ENCODE assay signal across 21 mouse cellular contexts in the genomic region with DNA sequence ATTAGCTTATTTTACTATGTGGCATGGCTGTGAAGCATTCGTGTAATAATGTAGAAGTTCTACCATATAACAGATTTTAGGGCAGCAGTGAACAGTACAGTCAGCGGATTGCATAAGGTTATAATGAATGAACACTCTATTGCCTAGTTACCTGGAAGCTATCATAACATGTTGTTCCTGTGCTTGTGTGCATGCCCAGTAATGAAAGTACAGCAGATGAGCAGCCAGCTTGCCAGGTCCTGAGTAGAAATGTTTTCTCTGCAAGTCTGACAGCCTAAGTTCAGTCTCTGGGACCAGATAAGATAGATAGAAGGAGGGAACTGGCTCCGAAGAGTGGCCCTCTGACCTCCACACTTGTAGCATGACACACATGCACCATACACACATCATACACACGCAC. TPM values are rescaled to one million over a fixed set of nuclear protein-coding genes. Genes with fewer than 3 reads are reported as not detected.
DNase-seq lines count a peak whose midpoint lies in the region; ATAC-seq and TF ChIP-seq lines count a peak whose summit lies in the region.
"Had no signal": no experiment of that assay in that cellular context is flagged by ENCODE, and none has a peak within 500 bp of the region (broad histone marks: within the 10 kb centered on the region; RNA-seq: fewer than 3 reads in every experiment).

No protein-coding gene starts in this region.

- no peaks in the 10 kb centered on the region for H3K36me3 ChIP-seq in heart, embryonic 10.5 days
- H3K36me3 ChIP-seq: embryonic facial prominence, embryonic 13.5 days; forebrain, embryonic 10.5 days; heart, embryonic 13.5 days; hindbrain, embryonic 15.5 days had no signal

- 80% methylated on average over 4 of the region's 4 CpGs for WGBS in heart, embryonic 10.5 days

- no peaks in the 10 kb centered on the region for H3K4me1 ChIP-seq in heart, embryonic 10.5 days
- H3K4me1 ChIP-seq: embryonic facial prominence, embryonic 13.5 days; heart, embryonic 13.5 days; hindbrain, embryonic 15.5 days had no signal

- ATAC-seq in frontal cortex, adult (ENCODE audit: low TSS enrichment) = no peak
- ATAC-seq: CD4-positive, CD25-positive, alpha-beta regulatory T cell, adult 4 months; forebrain, embryonic 14.5 days had no signal

- TF ChIP-seq CTCF in layer of hippocampus, adult 2 months (conservative IDR thresholded peaks at IDR 0.05) = no peak

- no peak overlapping the region for H3K4me3 ChIP-seq in heart, embryonic 10.5 days
- H3K4me3 ChIP-seq in layer of hippocampus, adult 2 months = no peak overlapping the region
- H3K4me3 ChIP-seq: embryonic facial prominence, embryonic 13.5 days; forebrain, embryonic 10.5 days; heart, adult 2 months; heart, embryonic 13.5 days; hindbrain, embryonic 15.5 days had no signal

- no peaks in the 10 kb centered on the region for H3K27me3 ChIP-seq in heart, embryonic 10.5 days (ENCODE audit: insufficient read depth, poor library complexity, severe bottlenecking)
- H3K27me3 ChIP-seq: embryonic facial prominence, embryonic 13.5 days; heart, embryonic 13.5 days; hindbrain, embryonic 15.5 days had no signal

- DNase-seq in heart, adult 8-10 months (ENCODE audit: low spot score) = peak; percentile 9
- DNase-seq in heart, embryonic 10.5 days (ENCODE audit: low spot score) = no peak
- peak; percentile 64 for DNase-seq in adipocyte (ENCODE audit: low spot score)
- DNase-seq in layer of hippocampus, adult 2 months (ENCODE audit: low spot score in 2 of 2) = peak; percentile 17 to 31
- peak; percentile 32 to 40 for DNase-seq in layer of hippocampus, postnatal 36 days
- no peak for DNase-seq in gastrocnemius, postnatal 10 days
- DNase-seq: adrenal gland, postnatal 10 days; B cell, adult 2 months; cerebellum, adult 18-20 months; cerebellum, adult 9-11 months; cerebellum, postnatal 36 days; heart, adult 2 months; heart, postnatal 36 days had no signal

- no peak overlapping the region for H3K27ac ChIP-seq in heart, embryonic 10.5 days
- H3K27ac ChIP-seq in layer of hippocampus, adult 2 months = peak overlapping the region; percentile 68
- H3K27ac ChIP-seq: embryonic facial prominence, embryonic 13.5 days; forebrain, embryonic 10.5 days; heart, adult 2 months; heart, embryonic 13.5 days; hindbrain, embryonic 15.5 days had no signal

- H3K9me3 ChIP-seq in heart, embryonic 10.5 days = no peaks in the 10 kb centered on the region
- H3K9me3 ChIP-seq: embryonic facial prominence, embryonic 13.5 days; forebrain, embryonic 10.5 days; G1E; heart, embryonic 13.5 days; hindbrain, embryonic 15.5 days had no signal

RNA-seq across cellular contexts. Expression of gene Lin52, which starts 55.6 kb away (rescaled TPM):
- 10 to 100 TPM; 11.2 to 13.4 (median 12.9) TPM for total RNA-seq in heart, adult 8-10 months (2022)
- polyA plus RNA-seq in heart, embryonic 10.5 days (2016; fragmentation: Nextera tagmentation; extraction: Ambion mirVana) = 17.7 and 20.5 TPM in 2 replicates
- 10 to 100 TPM; 24.6 to 25.7 TPM for total RNA-seq in layer of hippocampus, adult 2 months (2021)
- total RNA-seq in layer of hippocampus, postnatal 36 days (2021) = 10 to 100 TPM; 22.6 to 24.1 TPM
- total RNA-seq in gastrocnemius, postnatal 10 days (2021) = 1 to 10 TPM; 4.9 to 5.6 TPM

RNA-seq across cellular contexts. Expression of gene Aldh6a1, which starts 56.1 kb away (rescaled TPM):
- total RNA-seq in heart, adult 8-10 months (2022) = 100 to 1,000 TPM; 220 to 268 (median 246) TPM
- polyA plus RNA-seq in heart, embryonic 10.5 days (2016; fragmentation: Nextera tagmentation; extraction: Ambion mirVana) = 23.8 and 31.3 TPM in 2 replicates
- total RNA-seq in layer of hippocampus, adult 2 months (2021) = 10 to 100 TPM; 48.4 to 48.7 TPM
- total RNA-seq in layer of hippocampus, postnatal 36 days (2021) = 10 to 100 TPM; 45.7 to 45.8 TPM
- total RNA-seq in gastrocnemius, postnatal 10 days (2021) = 10 to 100 TPM; 32.1 to 34.1 TPM

Comparison
In these comparisons a context has a peak if more than half of its experiments do, and no peak if none do; other contexts are left out.
1. DNase-seq: peak in heart, adult 8-10 months (single experiment), adipocyte (single experiment), layer of hippocampus, adult 2 months (2 of 2) and layer of hippocampus, postnatal 36 days (2 of 2); none in heart, embryonic 10.5 days (single experiment) and gastrocnemius, postnatal 10 days (single experiment).
2. RNA of gene Aldh6a1, which starts 56.1 kb away (total RNA-seq): 220 to 268 TPM in heart, adult 8-10 months; 48.4 to 48.7 TPM in layer of hippocampus, adult 2 months, 45.7 to 45.8 TPM in layer of hippocampus, postnatal 36 days and 32.1 to 34.1 TPM in gastrocnemius, postnatal 10 days; every median in the first group is over 4 times any median in the second.